Mouse (Mus musculus): ENCODE results near the gene Prkci.

The Prkci gene

GRCm38 (mm10) chr3:30995899-30996687, 546 bp downstream of the Prkci start:
- peak; percentile 49 for DNase-seq

- no peak for DNase-seq
Observed at GRCm38 (mm10) chr3:30996688-30997014, 1.1 kb downstream of the Prkci start.

GRCm38 (mm10) chr3:30999401-31000017, 4.0 kb downstream of the Prkci start:
- DNase-seq: peak; percentile 76

GRCm38 (mm10) chr3:31000018-31000407, 4.5 kb downstream of the Prkci start:
- no peak for DNase-seq

- DNase-seq: no peak
Observed at GRCm38 (mm10) chr3:31001048-31001676, 5.6 kb downstream of the Prkci start.

GRCm38 (mm10) chr3:31004320-31005209, 9.0 kb downstream of the Prkci start:
- DNase-seq: no peak

- peak; percentile 38 for DNase-seq
Observed at GRCm38 (mm10) chr3:31014374-31014773, 18.8 kb downstream of the Prkci start.

- DNase-seq: no peak
Observed at GRCm38 (mm10) chr3:31015682-31016443, 20.3 kb downstream of the Prkci start.

GRCm38 (mm10) chr3:31016594-31017196, 21.1 kb downstream of the Prkci start:
- DNase-seq: no peak

GRCm38 (mm10) chr3:31017652-31018051, 22.1 kb downstream of the Prkci start:
- DNase-seq: no peak

GRCm38 (mm10) chr3:31019287-31019686, 23.7 kb downstream of the Prkci start:
- DNase-seq: no peak

GRCm38 (mm10) chr3:31019793-31020447, 24.4 kb downstream of the Prkci start:
- DNase-seq: no peak

- DNase-seq: no peak
Observed at GRCm38 (mm10) chr3:31020656-31021055, 25.1 kb downstream of the Prkci start.

GRCm38 (mm10) chr3:31022895-31023436, 27.4 kb downstream of the Prkci start:
- DNase-seq: peak; percentile 75

- no peak for DNase-seq
Observed at GRCm38 (mm10) chr3:31027718-31028117, 32.2 kb downstream of the Prkci start.

- no peak for DNase-seq
Observed at GRCm38 (mm10) chr3:31031621-31032020, 36.1 kb downstream of the Prkci start.

GRCm38 (mm10) chr3:31033644-31034043, 38.1 kb downstream of the Prkci start:
- DNase-seq: no peak

- no peak for DNase-seq
Observed at GRCm38 (mm10) chr3:31037851-31038250, 42.3 kb downstream of the Prkci start.

- DNase-seq: peak; percentile 62
Observed at GRCm38 (mm10) chr3:31038689-31039088, 43.1 kb downstream of the Prkci start.

GRCm38 (mm10) chr3:31042992-31043391, 47.4 kb downstream of the Prkci start:
- DNase-seq: no peak

GRCm38 (mm10) chr3:31047263-31047662, 51.7 kb downstream of the Prkci start:
- DNase-seq: no peak
